Mouse (Mus musculus) hindbrain, embryonic 11.5 days (tissue): ENCODE measurements around the gene Dot1l. TPM values are rescaled to one million over a fixed set of nuclear protein-coding genes. Genes with fewer than 3 reads are reported as not detected.
A peak's percentile ranks its signal among the peaks of the same experiment; 100 is the strongest.

Source experiments
- ATAC-seq: fragments of 200-750 bp; cut with Nextera tagmentation; 2 replicates; pipeline ENCODE4 v1.8.0; 2017; ENCODE audit warnings: mild to moderate bottlenecking, moderate TSS enrichment, moderate library complexity; ENCODE audit not compliant: low FRiP score
- DNase-seq: peaks from one replicate; pipeline ENCODE4 v3.0.0-alpha.2; 2015; ENCODE audit warnings: low spot score
- H3K27ac ChIP-seq: fragments of 300-500 bp; sonication (generic); 2 replicates; pipeline ENCODE4 v1.5.1; 2014; ENCODE audit warnings: mild to moderate bottlenecking, low read depth, low read length
- H3K27me3 ChIP-seq: fragments of 300-500 bp; sonication (generic); 2 replicates; pipeline ENCODE4 v1.6.1; 2014; ENCODE audit warnings: mild to moderate bottlenecking, low read length, moderate library complexity, mixed read lengths; ENCODE audit not compliant: control insufficient read depth, insufficient read depth
- H3K36me3 ChIP-seq: fragments of 300-500 bp; sonication (generic); 2 replicates; pipeline ENCODE4 v1.6.1; 2014; ENCODE audit warnings: mild to moderate bottlenecking, low read length, moderate library complexity, mixed read lengths; ENCODE audit not compliant: control insufficient read depth, insufficient read depth
- H3K4me1 ChIP-seq: fragments of 300-500 bp; sonication (generic); replicated peaks from 2 replicates; pipeline ENCODE4 v1.6.1; 2014; ENCODE audit warnings: low read length, mixed read lengths; ENCODE audit not compliant: control insufficient read depth, insufficient read depth
- H3K4me2 ChIP-seq: fragments of 300-500 bp; sonication (generic); replicated peaks from 2 replicates; pipeline ENCODE4 v1.6.1; 2014; ENCODE audit warnings: mild to moderate bottlenecking, low read depth, low read length
- H3K4me3 ChIP-seq: fragments of 300-500 bp; sonication (generic); 2 replicates; pipeline ENCODE4 v1.5.1; 2014; ENCODE audit warnings: low read depth, low read length
- H3K9ac ChIP-seq: fragments of 300-500 bp; sonication (generic); 2 replicates; pipeline ENCODE4 v1.6.1; 2014; ENCODE audit warnings: low read depth, low read length
- H3K9me3 ChIP-seq: fragments of 300-500 bp; sonication (generic); 2 replicates; pipeline ENCODE4 v1.6.1; 2016; ENCODE audit warnings: low read length; ENCODE audit not compliant: control insufficient read depth
- WGBS: fragments of 180-500 bp; shearing (Covaris S2); extraction: QIAGEN DNeasy Blood & Tissue Kit; methylation state at CpG from one replicate; pipeline ENCODE4 v1.1.7; 2014; 5-methylcytosine and 5-hydroxymethylcytosine counted together
- polyA plus RNA-seq: library from polyadenylated mRNA; unstranded; fragments of >200 nt; fragmentation: Nextera tagmentation; extraction: Ambion mirVana; gene quantifications from 2 replicates; pipeline ENCODE4 v1.2.1, GENCODE M21; 2014

Dot1l gene
- polyA plus RNA-seq: 18.3 and 25.1 TPM in 2 replicates

GRCm38 (mm10) chr10:80754594-80755290, at the start of gene Dot1l:
Dot1l (plus strand) TSS chr10:80755206.
- DNase-seq (peak; percentile 99), ATAC-seq (peak; percentile 89)
- 2% methylated on average over 26 of the region's 57 CpGs for WGBS
- H3K9ac ChIP-seq: peak within 1 kb of the TSS; percentile 98
- peak within 1 kb of the TSS; percentile 81 for H3K27ac ChIP-seq
- H3K4me1 ChIP-seq: peaks cover 18% of the 10 kb centered on the region
- no peaks in the 10 kb centered on the region for H3K36me3 ChIP-seq
- H3K4me3 ChIP-seq: peak within 1 kb of the TSS; percentile 99
- peak within 1 kb of the TSS; percentile 97 for H3K4me2 ChIP-seq
- H3K27me3 ChIP-seq: no peaks in the 10 kb centered on the region
- H3K9me3 ChIP-seq: no peaks in the 10 kb centered on the region

GRCm38 (mm10) chr10:80705479-80705878, 49.5 kb upstream of the Dot1l start:
- no peak overlapping the region for H3K9ac ChIP-seq
- H3K27me3 ChIP-seq: no peaks in the 10 kb centered on the region
- no peak overlapping the region for H3K4me3 ChIP-seq
- ATAC-seq (no peak), DNase-seq (no peak)
- no peaks in the 10 kb centered on the region for H3K9me3 ChIP-seq
- WGBS: 89% methylated on average over 3 of the region's 3 CpGs
- no peak overlapping the region for H3K27ac ChIP-seq
- H3K36me3 ChIP-seq: peaks cover 9% of the 10 kb centered on the region
- no peak overlapping the region for H3K4me2 ChIP-seq
- H3K4me1 ChIP-seq: peaks cover 5% of the 10 kb centered on the region

DNA sequence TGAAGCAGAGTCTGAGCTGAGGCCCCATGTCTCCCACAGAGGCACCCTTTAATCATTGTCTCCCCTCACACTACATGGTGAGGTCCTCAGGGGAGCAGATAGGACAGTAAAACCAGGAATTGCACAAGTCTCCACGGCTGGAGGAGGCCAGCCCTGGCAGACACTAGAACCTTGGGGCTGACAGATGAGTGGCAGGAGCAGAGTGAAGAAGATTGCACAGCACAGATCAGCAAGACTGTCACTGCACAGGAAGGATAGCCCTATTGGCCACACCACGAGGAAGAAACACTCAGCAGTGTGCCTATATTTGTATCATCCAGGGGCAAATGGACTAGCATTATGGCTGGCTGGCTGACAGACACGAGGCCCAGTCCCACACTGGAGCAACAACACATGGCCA, 44.2 kb upstream of the Dot1l start:
- Histone ChIP-seq H3K36me3 (peaks cover 24% of the 10 kb centered on the region), H3K9me3 (no peaks in the 10 kb centered on the region), H3K27ac (no peak overlapping the region), H3K9ac (no peak overlapping the region), H3K4me1 (no peaks in the 10 kb centered on the region), H3K27me3 (no peaks in the 10 kb centered on the region), H3K4me2 (no peak overlapping the region), H3K4me3 (no peak overlapping the region)
- WGBS: 87% methylated on average over 3 of the region's 3 CpGs
- no peak for DNase-seq
- ATAC-seq: no peak

GRCm38 (mm10) chr10:80717281-80717680, 37.7 kb upstream of the Dot1l start:
- Histone ChIP-seq H3K4me3 (no peak overlapping the region), H3K36me3 (peaks cover 43% of the 10 kb centered on the region), H3K9me3 (no peaks in the 10 kb centered on the region), H3K27ac (no peak overlapping the region), H3K9ac (no peak overlapping the region), H3K27me3 (no peaks in the 10 kb centered on the region), H3K4me2 (no peak overlapping the region), H3K4me1 (no peaks in the 10 kb centered on the region)
- 93% methylated on average over 1 of the region's 1 CpGs for WGBS
- ATAC-seq: no peak
- DNase-seq: no peak

GRCm38 (mm10) chr10:80727369-80728127, 27.5 kb upstream of the Dot1l start:
- ATAC-seq (no peak), DNase-seq (no peak)
- Histone ChIP-seq H3K27me3 (no peaks in the 10 kb centered on the region), H3K9ac (no peak overlapping the region), H3K36me3 (peaks cover 34% of the 10 kb centered on the region), H3K4me2 (no peak overlapping the region), H3K4me3 (no peak overlapping the region), H3K4me1 (no peaks in the 10 kb centered on the region), H3K9me3 (no peaks in the 10 kb centered on the region), H3K27ac (no peak overlapping the region)
- 89% methylated on average over 5 of the region's 5 CpGs for WGBS

- Histone ChIP-seq H3K9me3 (no peaks in the 10 kb centered on the region), H3K36me3 (peaks cover 14% of the 10 kb centered on the region), H3K4me3 (no peak overlapping the region), H3K27me3 (no peaks in the 10 kb centered on the region), H3K4me2 (no peak overlapping the region), H3K4me1 (no peaks in the 10 kb centered on the region), H3K9ac (no peak overlapping the region), H3K27ac (no peak overlapping the region)
- DNase-seq: no peak
- no peak for ATAC-seq
- WGBS: 94% methylated on average over 6 of the region's 6 CpGs
Observed at GRCm38 (mm10) chr10:80732611-80733101, 22.4 kb upstream of the Dot1l start.

DNA sequence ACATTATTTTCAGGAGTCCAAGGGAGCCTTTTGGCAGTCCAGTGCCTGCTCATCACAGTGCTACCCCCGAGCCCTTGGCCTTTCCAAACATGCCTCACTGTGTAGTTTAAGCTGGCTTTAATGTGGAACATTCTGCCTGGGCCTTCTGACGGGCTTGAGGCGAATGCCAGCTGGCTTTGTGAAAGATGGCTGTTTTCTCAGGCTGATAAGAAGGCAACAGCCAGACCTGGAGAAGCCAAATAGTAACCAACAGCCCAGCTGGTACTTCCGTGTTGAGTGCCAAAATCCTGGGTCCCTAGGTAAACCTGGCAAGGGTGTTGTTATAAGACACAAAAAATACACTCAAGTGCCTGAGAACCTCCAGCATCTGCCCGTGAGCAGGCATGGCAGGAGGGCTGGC, 18.3 kb upstream of the Dot1l start:
- Histone ChIP-seq H3K4me3 (no peak overlapping the region), H3K9me3 (no peaks in the 10 kb centered on the region), H3K4me2 (no peak overlapping the region), H3K36me3 (peaks cover 4% of the 10 kb centered on the region; the same call in 1 of the 2 replicates), H3K27ac (no peak overlapping the region), H3K4me1 (peaks cover 11% of the 10 kb centered on the region), H3K9ac (no peak overlapping the region), H3K27me3 (no peaks in the 10 kb centered on the region)
- DNase-seq (no peak), ATAC-seq (no peak)
- WGBS: 83% methylated on average over 5 of the region's 5 CpGs

DNA sequence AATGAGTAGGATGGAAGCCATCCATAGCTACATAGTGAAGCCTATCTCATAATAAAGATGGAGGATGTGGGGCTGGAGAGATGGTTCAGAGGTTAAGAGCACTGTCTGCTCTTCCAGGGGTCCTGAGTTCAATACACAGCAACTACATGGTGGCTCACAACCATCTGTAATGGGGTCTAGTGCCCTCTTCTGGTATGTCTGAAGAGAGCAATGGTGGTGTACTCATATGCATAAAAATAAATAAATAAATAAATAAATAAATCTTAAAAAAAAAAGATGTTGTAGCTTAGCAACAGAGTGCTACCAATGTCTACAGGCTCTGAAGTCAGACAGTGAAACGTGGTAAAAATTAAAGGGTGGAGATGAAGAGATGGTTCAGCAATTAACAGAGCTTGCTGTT, 16.3 kb upstream of the Dot1l start:
- no peak for ATAC-seq
- DNase-seq: no peak
- no peaks in the 10 kb centered on the region for H3K36me3 ChIP-seq
- no peak overlapping the region for H3K4me2 ChIP-seq
- peaks cover 11% of the 10 kb centered on the region for H3K4me1 ChIP-seq
- no peak overlapping the region for H3K9ac ChIP-seq
- no peak overlapping the region for H3K4me3 ChIP-seq
- no peaks in the 10 kb centered on the region for H3K9me3 ChIP-seq
- H3K27ac ChIP-seq: no peak overlapping the region
- no peaks in the 10 kb centered on the region for H3K27me3 ChIP-seq
- 79% methylated on average over 1 of the region's 1 CpGs for WGBS
